Comparison of ENCODE assay signal across 8 mouse cellular contexts in genomic region chr2:73386356-73387046, GRCm38 (mm10). TPM values are rescaled to one million over a fixed set of nuclear protein-coding genes. Genes with fewer than 3 reads are reported as not detected.
DNase-seq lines count a peak whose midpoint lies in the region; ATAC-seq and TF ChIP-seq lines count a peak whose summit lies in the region.

Gpr155 (minus strand) TSS chr2:73386572.

- WGBS in kidney, embryonic 14.5 days = under 1% methylated on average over 37 of the region's 44 CpGs
- WGBS in limb, embryonic 15.5 days = under 1% methylated on average over 40 of the region's 44 CpGs

- H3K9ac ChIP-seq in kidney, embryonic 14.5 days (ENCODE audit: low read depth, low read length) = peak within 1 kb of the TSS; percentile 66
- H3K9ac ChIP-seq in limb, embryonic 15.5 days = peak within 1 kb of the TSS; percentile 59

- H3K4me3 ChIP-seq in bone marrow macrophage, adult 2 months (ENCODE audit: insufficient read depth, low read length) = peak within 1 kb of the TSS; percentile 87
- peak within 1 kb of the TSS; percentile 64 for H3K4me3 ChIP-seq in embryonic fibroblast, embryonic 13.5 days (ENCODE audit: insufficient read depth, low read length)
- peak within 1 kb of the TSS; percentile 70 for H3K4me3 ChIP-seq in kidney, embryonic 14.5 days (ENCODE audit: low read length)
- H3K4me3 ChIP-seq in limb, embryonic 15.5 days = peak within 1 kb of the TSS; percentile 75

- H3K27ac ChIP-seq in bone marrow macrophage, adult 2 months (ENCODE audit: insufficient read depth, low read depth, low read length) = peak within 1 kb of the TSS; percentile 70
- peak within 1 kb of the TSS; percentile 61 for H3K27ac ChIP-seq in embryonic fibroblast, embryonic 13.5 days (ENCODE audit: insufficient read depth, low read length)
- H3K27ac ChIP-seq in kidney, embryonic 14.5 days (ENCODE audit: low read depth, low read length) = peak within 1 kb of the TSS; percentile 57
- peak within 1 kb of the TSS; percentile 80 for H3K27ac ChIP-seq in limb, embryonic 15.5 days

- ATAC-seq in kidney, embryonic 14.5 days (ENCODE audit: low FRiP score, low TSS enrichment) = peak; percentile 99
- peak; percentile 99 for ATAC-seq in limb, embryonic 15.5 days (ENCODE audit: insufficient number of reproducible peaks, low FRiP score, low TSS enrichment, low read depth)

- peak within 1 kb of the TSS; percentile 98 for H3K4me2 ChIP-seq in kidney, embryonic 14.5 days (replicated peaks; ENCODE audit: low read depth, low read length)
- peak within 1 kb of the TSS; percentile 97 for H3K4me2 ChIP-seq in limb, embryonic 15.5 days

- peak; percentile 100 for DNase-seq in A20 (ENCODE audit: low read depth, low spot score)
- peak; percentile 99 to 100 for DNase-seq in heart, adult 9 months (ENCODE audit: low spot score in 2 of 2)
- DNase-seq in monocyte, adult 2 months (ENCODE audit: low read depth in 1 of 2, low spot score in 2 of 2) = peak; percentile 99 to 100
- DNase-seq in spleen, postnatal 36 days (ENCODE audit: low spot score in 2 of 2) = peak; percentile 100

- no peaks in the 10 kb centered on the region for H3K27me3 ChIP-seq in kidney, embryonic 14.5 days (ENCODE audit: control insufficient read depth, insufficient read depth, low read length)
- H3K27me3 ChIP-seq in limb, embryonic 15.5 days = no peaks in the 10 kb centered on the region

- H3K9me3 ChIP-seq in kidney, embryonic 14.5 days (ENCODE audit: control insufficient read depth, low read length) = no peaks in the 10 kb centered on the region
- no peaks in the 10 kb centered on the region for H3K9me3 ChIP-seq in limb, embryonic 15.5 days

- no peak for TF ChIP-seq CTCF in bone marrow macrophage, adult 2 months (IDR thresholded peaks at IDR 0.05; ENCODE audit: low read depth, low read length)
- no peak for TF ChIP-seq CTCF in embryonic fibroblast, embryonic 13.5 days (IDR thresholded peaks at IDR 0.05; ENCODE audit: borderline replicate concordance, insufficient read depth, low read length)

- TF ChIP-seq POLR2A in bone marrow macrophage, adult 2 months (IDR thresholded peaks at IDR 0.05; ENCODE audit: borderline replicate concordance, low read depth, low read length) = no peak
- peak; percentile 83 for TF ChIP-seq POLR2A in embryonic fibroblast, embryonic 13.5 days (IDR thresholded peaks at IDR 0.05; ENCODE audit: low read depth, low read length)

- H3K4me1 ChIP-seq in bone marrow macrophage, adult 2 months (ENCODE audit: control insufficient read depth, insufficient read depth, low read length) = peaks cover 11% of the 10 kb centered on the region
- H3K4me1 ChIP-seq in embryonic fibroblast, embryonic 13.5 days (ENCODE audit: control insufficient read depth, insufficient read depth, low read length) = no peaks in the 10 kb centered on the region
- H3K4me1 ChIP-seq in kidney, embryonic 14.5 days (ENCODE audit: control insufficient read depth, insufficient read depth, low read length) = no peaks in the 10 kb centered on the region; the same call in 1 of the 2 replicates
- H3K4me1 ChIP-seq in limb, embryonic 15.5 days = peaks cover 6% of the 10 kb centered on the region; the same call in 1 of the 2 replicates

- no peaks in the 10 kb centered on the region for H3K36me3 ChIP-seq in kidney, embryonic 14.5 days (ENCODE audit: control insufficient read depth, insufficient read depth, low read length)
- no peaks in the 10 kb centered on the region for H3K36me3 ChIP-seq in limb, embryonic 15.5 days

RNA-seq across cellular contexts. Expression of gene Gpr155, which starts in this region (rescaled TPM):
- polyA plus RNA-seq in bone marrow macrophage, adult 2 months (2012; ENCODE audit: insufficient read depth, insufficient read length, missing spikeins) = 30.8 TPM in 2 replicates
- 1.6 and 1.8 TPM in 2 replicates for polyA plus RNA-seq in embryonic fibroblast, embryonic 13.5 days (2011; ENCODE audit: insufficient read length, low read depth, missing spikeins)
- 4.9 and 6.9 TPM in 2 replicates for polyA plus RNA-seq in kidney, embryonic 14.5 days (2014; fragmentation: Nextera tagmentation; extraction: Ambion mirVana)
- polyA plus RNA-seq in limb, embryonic 15.5 days (2015; fragmentation: Nextera tagmentation; extraction: Ambion mirVana) = 5.9 and 6.9 TPM in 2 replicates

Comparison
In these comparisons a context has a peak if more than half of its experiments do, and no peak if none do; other contexts are left out.
1. Peak in every context shown above with its lines: DNase-seq, ATAC-seq, H3K4me3 ChIP-seq and H3K27ac ChIP-seq.